Mouse (Mus musculus): Measurements from ENCODE around the gene Ubb.

Ubb gene

GRCm38 (mm10) chr11:62551226-62552119 is 502 bp downstream of the Ubb start:
- DNase-seq (ENCODE audit: low read depth, low spot score): peak; percentile 84

- DNase-seq (ENCODE audit: low read depth, low spot score): no peak
Observed at GRCm38 (mm10) chr11:62553186-62553585, 2.2 kb downstream of the Ubb start.

GRCm38 (mm10) chr11:62553633-62554032 is 2.7 kb downstream of the Ubb start:
- DNase-seq (ENCODE audit: low read depth, low spot score): no peak

- DNase-seq (ENCODE audit: low read depth, low spot score): no peak
Observed at GRCm38 (mm10) chr11:62554163-62554855, 3.3 kb downstream of the Ubb start.

GRCm38 (mm10) chr11:62554934-62555517 is 4.1 kb downstream of the Ubb start:
- DNase-seq (ENCODE audit: low read depth, low spot score): no peak

GRCm38 (mm10) chr11:62555896-62556412 is 5.0 kb downstream of the Ubb start:
- DNase-seq (ENCODE audit: low read depth, low spot score): no peak

- no peak for DNase-seq (ENCODE audit: low read depth, low spot score)
Observed at GRCm38 (mm10) chr11:62557205-62557604, 6.2 kb downstream of the Ubb start.

GRCm38 (mm10) chr11:62558152-62558551 is 7.2 kb downstream of the Ubb start:
- no peak for DNase-seq (ENCODE audit: low read depth, low spot score)

GRCm38 (mm10) chr11:62558961-62559646 is 8.1 kb downstream of the Ubb start:
- no peak for DNase-seq (ENCODE audit: low read depth, low spot score)

GRCm38 (mm10) chr11:62560463-62561016 is 9.6 kb downstream of the Ubb start:
- DNase-seq (ENCODE audit: low read depth, low spot score): no peak

GRCm38 (mm10) chr11:62563590-62563989 is 12.6 kb downstream of the Ubb start:
- DNase-seq (ENCODE audit: low read depth, low spot score): no peak

GRCm38 (mm10) chr11:62565747-62566146 is 14.8 kb downstream of the Ubb start:
- no peak for DNase-seq (ENCODE audit: low read depth, low spot score)

GRCm38 (mm10) chr11:62566211-62566610 is 15.2 kb downstream of the Ubb start:
- DNase-seq (ENCODE audit: low read depth, low spot score): no peak

- DNase-seq (ENCODE audit: low read depth, low spot score): no peak
Observed at GRCm38 (mm10) chr11:62568300-62568699, 17.3 kb downstream of the Ubb start.

GRCm38 (mm10) chr11:62573959-62574702 is 23.2 kb downstream of the Ubb start, which contains the start of gene Trpv2:
Gene Trpv2 (plus strand): TSS chr11:62574486.
- no peak for DNase-seq (ENCODE audit: low read depth, low spot score)

- no peak for DNase-seq (ENCODE audit: low read depth, low spot score)
Observed at GRCm38 (mm10) chr11:62574703-62575085, 23.7 kb downstream of the Ubb start.

GRCm38 (mm10) chr11:62575297-62575658 is 24.3 kb downstream of the Ubb start:
- DNase-seq (ENCODE audit: low read depth, low spot score): peak; percentile 82

- no peak for DNase-seq (ENCODE audit: low read depth, low spot score)
Observed at GRCm38 (mm10) chr11:62575659-62576438, 24.9 kb downstream of the Ubb start.

- DNase-seq (ENCODE audit: low read depth, low spot score): no peak
Observed at GRCm38 (mm10) chr11:62576530-62577152, 25.7 kb downstream of the Ubb start.
